Comparison of ENCODE assay signal across 24 mouse cellular contexts in genomic region chr9:15737522-15737921, GRCm38 (mm10). TPM values are rescaled to one million over a fixed set of nuclear protein-coding genes. Genes with fewer than 3 reads are reported as not detected.
A peak's percentile ranks its signal among the peaks of the same experiment; 100 is the strongest.
DNase-seq lines count a peak whose midpoint lies in the region; ATAC-seq lines count a peak whose summit lies in the region.
"Had no signal": no experiment of that assay in that cellular context is flagged by ENCODE, and none has a peak within 500 bp of the region (broad histone marks: within the 10 kb centered on the region; RNA-seq: fewer than 3 reads in every experiment).

No protein-coding gene starts in this region.

- H3K36me3 ChIP-seq in liver, embryonic 16.5 days (ENCODE audit: control insufficient read depth, insufficient read depth) = no peaks in the 10 kb centered on the region

- H3K27me3 ChIP-seq in liver, embryonic 16.5 days (ENCODE audit: control insufficient read depth, insufficient read depth, low read depth, low read length) = no peaks in the 10 kb centered on the region
- H3K27me3 ChIP-seq: embryonic facial prominence, embryonic 13.5 days; forebrain, embryonic 12.5 days; forebrain, embryonic 15.5 days; hindbrain, embryonic 12.5 days; hindbrain, embryonic 15.5 days had no signal

- no peaks in the 10 kb centered on the region for H3K4me1 ChIP-seq in liver, embryonic 16.5 days (ENCODE audit: control insufficient read depth, low read depth, low read length)
- H3K4me1 ChIP-seq: embryonic facial prominence, embryonic 13.5 days had no signal

- H3K4me3 ChIP-seq in liver, embryonic 16.5 days (ENCODE audit: low read depth, low read length) = no peak overlapping the region
- H3K4me3 ChIP-seq: embryonic facial prominence, embryonic 10.5 days; embryonic facial prominence, embryonic 13.5 days; erythroblast, embryonic 14.5 days; forebrain, embryonic 12.5 days; forebrain, embryonic 15.5 days; hindbrain, embryonic 12.5 days; hindbrain, embryonic 15.5 days had no signal

- no peak overlapping the region for H3K9ac ChIP-seq in liver, embryonic 16.5 days (ENCODE audit: low read depth, low read length)
- H3K9ac ChIP-seq: embryonic facial prominence, embryonic 13.5 days; forebrain, embryonic 12.5 days; forebrain, embryonic 15.5 days; hindbrain, embryonic 12.5 days; hindbrain, embryonic 15.5 days had no signal

- H3K9me3 ChIP-seq in liver, embryonic 16.5 days (replicated peaks; ENCODE audit: control insufficient read depth, low read length) = no peaks in the 10 kb centered on the region
- H3K9me3 ChIP-seq: embryonic facial prominence, embryonic 10.5 days; embryonic facial prominence, embryonic 13.5 days; forebrain, embryonic 12.5 days; forebrain, embryonic 15.5 days; hindbrain, embryonic 12.5 days; hindbrain, embryonic 15.5 days had no signal

- no peak overlapping the region for H3K4me2 ChIP-seq in liver, embryonic 16.5 days (ENCODE audit: low read depth, low read length)
- H3K4me2 ChIP-seq: embryonic facial prominence, embryonic 13.5 days; forebrain, embryonic 12.5 days; forebrain, embryonic 15.5 days; heart, embryonic 11.5 days; hindbrain, embryonic 12.5 days; hindbrain, embryonic 15.5 days had no signal

- DNase-seq in liver = no peak
- DNase-seq in lung, postnatal 10 days = peak; percentile 34
- DNase-seq in lung, postnatal 14 days = no peak
- DNase-seq in lung, postnatal 36 days = peak; percentile 73
- no peak for DNase-seq in spleen, postnatal 10 days (ENCODE audit: low spot score in 2 of 2)
- DNase-seq: adrenal gland, adult 8-10 months; adrenal gland, postnatal 25 days; cerebellum, adult 11-12 months; cerebellum, adult 8-10 months; cerebellum, postnatal 10 days; cerebellum, postnatal 36 days; embryo, embryonic 11 days; gastrocnemius, postnatal 25 days had no signal

- ATAC-seq in liver, embryonic 16.5 days (ENCODE audit: low read depth) = 0 out of 2 replicates have a peak, but pooled peaks have one; percentile 16
- ATAC-seq: activated CD4-positive, CD25-positive, alpha-beta regulatory T cell, adult 4 months; CD4-positive, CD25-positive, alpha-beta regulatory T cell, adult 4 months; forebrain, embryonic 15.5 days had no signal

- 64% methylated on average over 2 of the region's 2 CpGs for WGBS in liver, embryonic 16.5 days (ENCODE audit: insufficient replicate concordance)

- no peak overlapping the region for H3K27ac ChIP-seq in liver, embryonic 16.5 days (ENCODE audit: low read length)
- H3K27ac ChIP-seq: embryonic facial prominence, embryonic 10.5 days; embryonic facial prominence, embryonic 13.5 days; forebrain, embryonic 12.5 days; forebrain, embryonic 15.5 days; hindbrain, embryonic 12.5 days; hindbrain, embryonic 15.5 days had no signal

RNA-seq across cellular contexts. Expression of gene Slc36a4, which starts 28.0 kb away (rescaled TPM):
- 1.5 and 1.7 TPM in 2 replicates for polyA plus RNA-seq in liver, embryonic 16.5 days (2015; fragmentation: Nextera tagmentation; extraction: Ambion mirVana)

Comparison
In these comparisons a context has a peak if more than half of its experiments do, and no peak if none do; other contexts are left out.
1. DNase-seq: peak in lung, postnatal 10 days (single experiment) and lung, postnatal 36 days (single experiment); none in liver (single experiment), lung, postnatal 14 days (single experiment) and spleen, postnatal 10 days (0 of 2).